Mouse (Mus musculus) bone marrow, adult 2 months (tissue): ENCODE measurements around the gene Zic4.

Experiments
- CTCF ChIP-seq: fragments of 200-500 bp; IDR thresholded peaks from 2 replicates; pipeline ENCODE4 v1.5.1; 2011; ENCODE audit warnings: low read length, control low read depth; ENCODE audit not compliant: control insufficient read depth, insufficient read depth
- POLR2A ChIP-seq: fragments of 200-500 bp; IDR thresholded peaks from 2 replicates; pipeline ENCODE4 v1.6.1; 2011; ENCODE audit warnings: low read depth, mild to moderate bottlenecking, control low read depth, low read length, borderline replicate concordance; ENCODE audit not compliant: control insufficient read depth

- TF ChIP-seq CTCF (no peak), POLR2A (no peak)
Observed at GRCm38 (mm10) chr9:91366999-91367811, 5.0 kb downstream of the Zic4 start.
